Mouse (Mus musculus) CH12.LX (cell line): ENCODE data around the gene Pdia6.

Experiments used
- CTCF ChIP-seq, 2 experiments: IDR thresholded peaks in 1 of 2; conservative IDR thresholded peaks in 1 of 2; 2 replicates each; pipeline ENCODE4 v1.5.1; 2011 to 2012; ENCODE audit warnings: low read depth in 2 of 2, low read length in 2 of 2, improper control_type of control experiment in 1 of 2, inconsistent platforms in 1 of 2, mild to moderate bottlenecking in 1 of 2, moderate library complexity in 1 of 2
- MAX ChIP-seq: IDR thresholded peaks from 2 replicates; pipeline ENCODE4 v1.6.1; 2011; ENCODE audit warnings: low read length, improper control_type of control experiment
- MXI1 ChIP-seq: IDR thresholded peaks from 2 replicates; pipeline ENCODE4 v1.6.1; 2011; ENCODE audit warnings: mild to moderate bottlenecking, low read depth, low read length, improper control_type of control experiment
- POLR2A ChIP-seq: IDR thresholded peaks from 2 replicates; pipeline ENCODE4 v1.6.1; 2011; ENCODE audit warnings: low read depth, mild to moderate bottlenecking, improper control_type of control experiment, low read length
- TBP ChIP-seq: conservative IDR thresholded peaks from 2 replicates; pipeline ENCODE4 v1.6.1; 2011; ENCODE audit warnings: low read depth, low read length, improper control_type of control experiment
- ZNF384 ChIP-seq: IDR thresholded peaks from 2 replicates; pipeline ENCODE4 v1.6.1; 2012; ENCODE audit warnings: low read depth, low read length, improper control_type of control experiment, inconsistent platforms

DNA sequence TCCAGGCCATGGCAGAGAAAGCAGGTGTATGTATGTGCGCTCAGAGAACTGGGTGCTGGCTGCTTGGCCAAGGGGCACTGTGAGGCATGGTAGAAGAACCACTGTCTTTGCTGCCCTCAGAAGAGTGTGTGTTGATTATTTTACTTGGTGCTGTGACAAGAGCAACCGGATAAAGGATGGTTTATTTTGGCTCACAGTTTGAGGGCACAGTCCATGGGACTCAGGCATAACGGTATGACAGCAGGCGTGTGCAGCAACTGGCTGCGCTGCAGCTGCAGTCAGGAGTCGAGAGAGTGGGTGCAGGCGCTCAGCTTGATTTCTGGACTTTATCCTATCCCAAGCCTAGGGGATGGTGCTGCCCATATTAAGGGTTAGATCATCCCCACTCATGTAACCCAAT, 7.9 kb upstream of the Pdia6 start:
- TF ChIP-seq POLR2A (no peak), CTCF (conservative IDR thresholded peaks at IDR 0.05 in 1 of 2, IDR thresholded peaks at IDR 0.05 in 1 of 2; ENCODE audit: low read depth in 2 of 2, low read length in 2 of 2) (no peak), TBP (no peak), MAX (no peak), ZNF384 (no peak), MXI1 (no peak)
